Mouse (Mus musculus): ENCODE measurements around the gene Snx11. TPM values are rescaled to one million over a fixed set of nuclear protein-coding genes. Genes with fewer than 3 reads are reported as not detected.

Snx11 gene
- total and polyA plus RNA-seq, 2 experiments from 2014 or later = 36.5 to 71.4 TPM

DNA sequence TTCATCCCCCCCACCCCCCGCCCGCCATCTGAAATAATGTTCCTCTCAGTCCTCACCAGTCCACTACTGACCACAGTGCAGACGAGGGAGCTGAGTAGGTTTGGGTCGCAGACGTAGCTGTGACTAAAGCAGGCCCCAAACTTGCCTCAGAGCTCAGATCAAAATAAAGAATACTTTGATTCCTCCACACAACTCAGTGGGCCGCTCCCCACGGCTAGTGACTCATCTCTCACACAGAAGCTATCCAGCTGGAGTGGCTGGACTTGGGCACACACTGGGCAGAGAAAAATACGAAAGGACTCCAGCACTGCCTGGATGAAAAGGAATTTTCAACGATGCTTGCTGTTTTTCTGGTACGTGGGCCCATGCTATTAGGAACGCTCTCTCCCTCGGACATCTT lies 10.8 kb downstream of the Snx11 start:
- peaks cover 40% of the 10 kb centered on the region for H3K36me3 ChIP-seq (ENCODE audit: insufficient read depth, low read length)

DNA sequence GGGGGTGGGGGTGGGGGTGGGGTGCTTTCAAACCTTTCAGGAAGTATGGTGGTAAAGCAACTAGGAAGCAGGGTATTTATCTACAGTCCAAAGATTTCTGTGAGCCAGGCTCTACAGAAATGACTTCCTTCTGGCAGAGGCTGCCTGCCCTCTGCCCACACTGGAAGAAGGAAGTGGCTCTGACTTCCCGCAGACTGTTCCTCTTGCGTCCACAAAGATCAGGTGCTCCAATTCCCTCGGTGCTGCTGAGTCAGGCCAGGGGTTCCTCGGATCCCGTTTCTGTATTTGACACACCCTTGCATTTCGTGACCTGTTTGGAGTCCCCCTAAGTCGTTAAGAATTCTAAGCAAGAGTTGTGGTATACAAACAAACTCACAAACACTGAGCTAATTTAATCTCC lies 11.7 kb downstream of the Snx11 start:
- DNase-seq (ENCODE audit: low spot score) = no peak
- Histone ChIP-seq H3K27ac (no peak overlapping the region), H3K4me1 (ENCODE audit: insufficient read depth, low read length) (peaks cover 4% of the 10 kb centered on the region), H3K9me3 (ENCODE audit: low read length) (no peaks in the 10 kb centered on the region), H3K4me2 (ENCODE audit: low read depth, low read length) (no peak overlapping the region), H3K36me3 (ENCODE audit: insufficient read depth, low read length) (peaks cover 31% of the 10 kb centered on the region), H3K4me3 (ENCODE audit: low read length) (no peak overlapping the region), H3K9ac (replicated peaks; ENCODE audit: low read length) (no peak overlapping the region), H3K27me3 (ENCODE audit: insufficient read depth, low read length) (no peaks in the 10 kb centered on the region)
- 82% methylated on average over 7 of the region's 7 CpGs for WGBS
- TF ChIP-seq CTCF (IDR thresholded peaks at IDR 0.05; ENCODE audit: low read depth) = no peak
- no peak for ATAC-seq

More for the DNA sequence above, 10.8 kb downstream of the Snx11 start:
- Histone ChIP-seq H3K4me3 (ENCODE audit: low read length) (no peak overlapping the region), H3K4me2 (ENCODE audit: low read depth, low read length) (no peak overlapping the region), H3K27me3 (ENCODE audit: insufficient read depth, low read length) (no peaks in the 10 kb centered on the region), H3K9ac (replicated peaks; ENCODE audit: low read length) (no peak overlapping the region), H3K4me1 (ENCODE audit: insufficient read depth, low read length) (peaks cover 4% of the 10 kb centered on the region), H3K9me3 (ENCODE audit: low read length) (no peaks in the 10 kb centered on the region), H3K27ac (peak overlapping the region; percentile 41; the same call in 1 of the 2 replicates)
- no peak for ATAC-seq
- DNase-seq (ENCODE audit: low spot score) = no peak
- TF ChIP-seq CTCF (IDR thresholded peaks at IDR 0.05; ENCODE audit: low read depth) = no peak
- 65% methylated on average over 12 of the region's 12 CpGs for WGBS

DNA sequence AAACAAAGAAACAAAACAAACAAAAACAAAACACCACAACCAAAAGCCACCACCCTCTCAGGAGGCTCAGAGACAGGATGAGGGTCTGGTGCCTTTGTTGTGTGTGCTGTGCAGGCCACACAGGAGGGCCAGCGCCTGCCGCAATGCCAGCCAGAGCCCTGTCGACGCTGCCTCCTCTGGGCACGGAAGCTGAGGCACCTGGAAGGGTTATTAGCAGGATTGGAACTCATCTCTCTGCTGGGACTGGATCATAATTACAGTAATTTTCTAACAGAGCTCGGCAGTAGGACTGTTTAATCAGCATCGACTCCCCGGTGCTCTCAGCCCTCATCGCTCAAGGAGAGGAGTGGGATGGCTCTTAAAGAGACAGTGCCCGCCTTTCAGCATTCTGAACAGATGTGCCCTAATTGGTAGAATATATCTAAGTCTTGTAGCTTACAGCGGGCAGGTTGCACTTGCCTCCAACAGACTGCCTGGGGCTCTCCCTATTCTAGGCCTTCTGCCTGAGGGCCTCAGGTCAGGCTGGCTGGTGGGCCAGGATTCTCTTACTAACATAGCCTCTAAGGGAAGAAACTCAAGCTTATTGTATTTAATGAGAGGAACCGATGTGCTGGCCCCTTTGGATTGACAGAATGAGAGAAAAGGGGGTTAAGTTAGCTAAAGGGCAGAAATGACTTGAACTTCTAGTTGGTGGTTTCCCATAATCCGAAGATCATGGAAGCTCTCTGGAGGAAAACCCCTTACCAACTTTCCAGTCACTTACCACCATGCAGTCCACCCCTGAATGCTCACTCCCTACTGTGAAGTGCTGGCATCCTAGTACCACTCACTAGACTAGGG lies 12.6 kb downstream of the Snx11 start:
- peak overlapping the region; percentile 13; the same call in 1 of the 2 replicates for H3K4me2 ChIP-seq (ENCODE audit: low read depth, low read length)
- H3K4me3 ChIP-seq (ENCODE audit: low read length) = no peak overlapping the region
- no peak for ATAC-seq
- no peak for DNase-seq (ENCODE audit: low spot score)
- 23% methylated on average over 13 of the region's 13 CpGs for WGBS
- H3K9ac ChIP-seq (replicated peaks; ENCODE audit: low read length) = no peak overlapping the region
- peaks cover 21% of the 10 kb centered on the region for H3K36me3 ChIP-seq (ENCODE audit: insufficient read depth, low read length)
- H3K4me1 ChIP-seq (ENCODE audit: insufficient read depth, low read length) = peaks cover 4% of the 10 kb centered on the region
- no peaks in the 10 kb centered on the region for H3K27me3 ChIP-seq (ENCODE audit: insufficient read depth, low read length)
- H3K9me3 ChIP-seq (ENCODE audit: low read length) = no peaks in the 10 kb centered on the region
- TF ChIP-seq CTCF (IDR thresholded peaks at IDR 0.05; ENCODE audit: low read depth) = no peak
- H3K27ac ChIP-seq = peak overlapping the region; percentile 32; the same call in 1 of the 2 replicates

DNA sequence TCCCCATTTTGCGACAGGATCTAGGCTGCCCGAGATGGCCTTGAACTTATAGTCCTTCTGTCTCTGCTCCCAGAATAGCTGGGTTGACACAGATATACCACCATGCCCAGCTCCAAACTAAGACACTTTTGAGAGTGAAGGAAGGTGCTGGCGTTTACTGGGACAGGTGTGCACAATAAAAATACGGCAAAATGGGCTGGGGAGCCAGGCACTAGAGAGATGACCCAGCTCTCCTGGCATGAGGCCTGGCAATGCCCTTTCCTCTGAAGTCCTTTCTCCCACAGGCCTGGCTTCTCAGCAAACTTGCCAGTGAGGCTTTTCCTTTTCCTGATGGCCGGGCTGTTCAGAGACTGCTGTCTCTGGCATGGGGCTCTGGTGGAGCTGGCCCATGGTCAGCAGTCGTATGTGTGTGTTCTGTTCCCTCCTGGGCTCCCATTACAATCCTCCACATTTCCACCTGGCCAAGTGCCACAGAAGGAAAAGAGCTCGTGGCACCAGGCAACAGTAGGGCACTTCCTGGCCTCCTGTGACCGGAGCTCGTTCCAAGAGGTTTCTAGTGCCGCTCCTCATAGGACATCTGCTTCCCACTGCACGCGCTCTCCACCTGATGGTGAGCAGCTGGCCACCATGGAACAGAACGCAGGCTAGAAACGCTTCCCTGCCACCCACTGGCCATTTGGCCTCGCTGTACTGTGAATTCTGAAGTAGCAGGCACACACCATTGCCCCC lies 14.5 kb downstream of the Snx11 start:
- Histone ChIP-seq H3K27me3 (ENCODE audit: insufficient read depth, low read length) (no peaks in the 10 kb centered on the region), H3K36me3 (ENCODE audit: insufficient read depth, low read length) (0 out of 2 replicates have a peak, but pooled peaks cover 5% of the 10 kb centered on the region), H3K27ac (peak overlapping the region; percentile 33; the same call in 1 of the 2 replicates), H3K4me1 (ENCODE audit: insufficient read depth, low read length) (peaks cover 4% of the 10 kb centered on the region), H3K9me3 (ENCODE audit: low read length) (no peaks in the 10 kb centered on the region), H3K9ac (replicated peaks; ENCODE audit: low read length) (no peak overlapping the region), H3K4me3 (ENCODE audit: low read length) (no peak overlapping the region), H3K4me2 (ENCODE audit: low read depth, low read length) (no peak overlapping the region)
- WGBS = 35% methylated on average over 15 of the region's 15 CpGs
- DNase-seq (ENCODE audit: low spot score) = peak; percentile 85
- TF ChIP-seq CTCF (IDR thresholded peaks at IDR 0.05; ENCODE audit: low read depth) = peak; percentile 58
- ATAC-seq = peak; percentile 79

DNA sequence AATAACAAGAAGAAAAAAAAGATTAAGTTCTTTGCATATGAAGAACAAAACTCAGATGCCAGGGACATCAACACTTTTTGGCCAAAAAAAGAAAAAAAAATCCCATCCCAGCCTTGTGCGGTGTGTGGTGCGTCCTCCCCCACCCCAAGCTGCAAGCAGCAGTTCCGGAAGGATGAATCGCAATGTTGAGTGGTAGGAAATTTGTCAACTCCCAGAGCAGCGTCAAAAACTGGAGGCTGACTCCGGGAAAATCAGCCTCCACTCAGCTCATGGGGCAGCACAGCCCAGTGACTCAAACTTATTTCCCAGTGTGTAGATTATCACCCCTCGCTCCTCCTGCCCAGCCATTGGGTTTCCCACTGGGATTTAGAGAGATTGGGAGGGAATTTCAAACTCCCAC lies 15.4 kb downstream of the Snx11 start:
- H3K9me3 ChIP-seq (ENCODE audit: low read length) = no peaks in the 10 kb centered on the region
- H3K4me3 ChIP-seq (ENCODE audit: low read length) = no peak overlapping the region
- no peak for DNase-seq (ENCODE audit: low spot score)
- TF ChIP-seq CTCF (IDR thresholded peaks at IDR 0.05; ENCODE audit: low read depth) = no peak
- H3K4me1 ChIP-seq (ENCODE audit: insufficient read depth, low read length) = peaks cover 4% of the 10 kb centered on the region
- no peaks in the 10 kb centered on the region for H3K27me3 ChIP-seq (ENCODE audit: insufficient read depth, low read length)
- no peak for ATAC-seq
- no peaks in the 10 kb centered on the region for H3K36me3 ChIP-seq (ENCODE audit: insufficient read depth, low read length)
- no peak overlapping the region for H3K9ac ChIP-seq (replicated peaks; ENCODE audit: low read length)
- WGBS = 54% methylated on average over 7 of the region's 7 CpGs
- no peak overlapping the region for H3K27ac ChIP-seq
- H3K4me2 ChIP-seq (ENCODE audit: low read depth, low read length) = no peak overlapping the region

DNA sequence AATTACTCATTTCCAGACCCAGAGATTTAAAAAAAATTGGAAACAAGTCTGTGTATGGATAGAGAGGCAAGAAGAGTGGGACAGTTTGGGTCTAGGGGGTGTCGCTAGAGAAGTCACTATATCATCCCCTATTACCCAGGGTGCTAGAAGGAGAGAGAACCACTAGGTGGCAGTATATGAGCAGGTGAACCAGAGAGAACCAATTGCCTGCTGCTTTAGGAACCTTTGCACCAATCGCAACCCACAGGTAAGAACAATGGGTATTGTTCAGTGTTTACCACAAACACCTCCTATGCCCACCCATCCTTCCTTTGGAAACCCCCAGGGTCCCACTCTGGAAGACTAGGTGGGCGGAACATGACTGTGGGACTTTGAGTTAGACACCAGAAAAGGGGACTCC lies 17.3 kb downstream of the Snx11 start:
- TF ChIP-seq CTCF (IDR thresholded peaks at IDR 0.05; ENCODE audit: low read depth) = peak; percentile 80
- Histone ChIP-seq H3K27ac (no peak overlapping the region), H3K4me2 (ENCODE audit: low read depth, low read length) (no peak overlapping the region), H3K9me3 (ENCODE audit: low read length) (no peaks in the 10 kb centered on the region), H3K36me3 (ENCODE audit: insufficient read depth, low read length) (no peaks in the 10 kb centered on the region), H3K9ac (replicated peaks; ENCODE audit: low read length) (no peak overlapping the region), H3K4me1 (ENCODE audit: insufficient read depth, low read length) (peaks cover 4% of the 10 kb centered on the region), H3K27me3 (ENCODE audit: insufficient read depth, low read length) (no peaks in the 10 kb centered on the region), H3K4me3 (ENCODE audit: low read length) (no peak overlapping the region)
- WGBS = 34% methylated on average over 3 of the region's 3 CpGs
- ATAC-seq (no peak; the same call in 1 of the 2 replicates), DNase-seq (ENCODE audit: low spot score) (peak; percentile 73)

Measured in hindbrain, postnatal 0 days (tissue).